Mouse (Mus musculus) bone marrow, adult 2 months (tissue): ENCODE measurements around the gene Gm42906.

ENCODE experiments used
- CTCF ChIP-seq: fragments of 200-500 bp; IDR thresholded peaks from 2 replicates; pipeline ENCODE4 v1.5.1; 2011; ENCODE audit warnings: low read length, control low read depth; ENCODE audit not compliant: control insufficient read depth, insufficient read depth
- POLR2A ChIP-seq: fragments of 200-500 bp; IDR thresholded peaks from 2 replicates; pipeline ENCODE4 v1.6.1; 2011; ENCODE audit warnings: low read depth, mild to moderate bottlenecking, control low read depth, low read length, borderline replicate concordance; ENCODE audit not compliant: control insufficient read depth

DNA sequence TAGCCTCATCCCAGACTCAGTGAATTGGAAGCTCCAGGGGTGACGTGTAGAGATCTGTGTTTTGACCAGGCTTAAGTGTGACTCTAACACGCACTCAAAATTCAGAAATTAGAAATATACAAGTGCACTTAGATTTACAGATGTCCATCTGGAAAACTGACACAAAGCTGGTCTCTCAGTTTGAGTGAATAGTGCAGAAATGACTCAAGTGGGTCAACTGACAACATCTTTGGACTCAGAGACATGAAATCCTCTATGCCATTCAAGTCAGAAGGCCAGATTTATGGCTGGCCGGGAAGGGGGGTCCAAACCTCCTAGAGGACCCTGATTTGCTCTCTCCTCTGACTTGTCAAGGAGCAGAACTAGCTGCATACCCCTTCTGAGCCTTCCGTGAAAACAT lies 279.9 kb downstream of the Gm42906 start:
- no peak for TF ChIP-seq CTCF
- no peak for TF ChIP-seq POLR2A
